Mouse (Mus musculus) ES-Bruce4 (cell line): Measurements from ENCODE around the gene Il20. TPM values are rescaled to one million over a fixed set of nuclear protein-coding genes. Genes with fewer than 3 reads are reported as not detected.

ENCODE experiments used
- H3K27ac ChIP-seq: 2 replicates; pipeline ENCODE4 v1.5.1; 2012; ENCODE audit warnings: low read length, inconsistent platforms; ENCODE audit not compliant: insufficient read depth
- H3K27me3 ChIP-seq: 2 replicates; pipeline ENCODE4 v1.6.1; 2012; ENCODE audit warnings: mild to moderate bottlenecking, low read length, inconsistent platforms; ENCODE audit not compliant: control insufficient read depth, poor library complexity, insufficient read depth, severe bottlenecking
- H3K36me3 ChIP-seq: 2 replicates; pipeline ENCODE4 v1.6.1; 2012; ENCODE audit warnings: inconsistent platforms, mild to moderate bottlenecking, low read length, moderate library complexity; ENCODE audit not compliant: control insufficient read depth, poor library complexity, insufficient read depth, severe bottlenecking
- H3K4me1 ChIP-seq: one replicate; pipeline ENCODE4 v1.8.1; 2011; ENCODE audit warnings: low read length; ENCODE audit not compliant: control insufficient read depth, insufficient read depth
- H3K4me3 ChIP-seq: 2 replicates; pipeline ENCODE4 v1.5.1; 2011; ENCODE audit warnings: low read depth, mild to moderate bottlenecking, low read length
- H3K9ac ChIP-seq: 2 replicates; pipeline ENCODE4 v1.6.1; 2012; ENCODE audit warnings: low read depth, mild to moderate bottlenecking, inconsistent platforms; ENCODE audit not compliant: poor library complexity, severe bottlenecking
- H3K9me3 ChIP-seq: replicated peaks from 2 replicates; pipeline ENCODE4 v1.6.1; 2012; ENCODE audit warnings: mild to moderate bottlenecking, low read length, inconsistent platforms; ENCODE audit not compliant: control insufficient read depth, poor library complexity, insufficient read depth, severe bottlenecking
- CTCF ChIP-seq: IDR thresholded peaks from one replicate; pipeline ENCODE4 v1.8.1; 2011; ENCODE audit warnings: low read depth, low read length
- EP300 ChIP-seq: IDR thresholded peaks from 2 replicates; pipeline ENCODE4 v1.6.1; 2011; ENCODE audit warnings: low read depth, low read length; ENCODE audit not compliant: insufficient read depth
- POLR2A ChIP-seq: IDR thresholded peaks from one replicate; pipeline ENCODE4 v1.8.1; 2011; ENCODE audit warnings: low read length; ENCODE audit not compliant: insufficient read depth
- polyA plus RNA-seq: library from polyadenylated mRNA; stranded (reverse); fragments of >200 nt; gene quantifications from 2 replicates; pipeline ENCODE4 v1.2.4, GENCODE M21; 2011; ENCODE audit warnings: low read depth; ENCODE audit not compliant: missing spikeins, insufficient read depth, insufficient read length

Il20 gene
- polyA plus RNA-seq, 1 experiment: not detected

DNA sequence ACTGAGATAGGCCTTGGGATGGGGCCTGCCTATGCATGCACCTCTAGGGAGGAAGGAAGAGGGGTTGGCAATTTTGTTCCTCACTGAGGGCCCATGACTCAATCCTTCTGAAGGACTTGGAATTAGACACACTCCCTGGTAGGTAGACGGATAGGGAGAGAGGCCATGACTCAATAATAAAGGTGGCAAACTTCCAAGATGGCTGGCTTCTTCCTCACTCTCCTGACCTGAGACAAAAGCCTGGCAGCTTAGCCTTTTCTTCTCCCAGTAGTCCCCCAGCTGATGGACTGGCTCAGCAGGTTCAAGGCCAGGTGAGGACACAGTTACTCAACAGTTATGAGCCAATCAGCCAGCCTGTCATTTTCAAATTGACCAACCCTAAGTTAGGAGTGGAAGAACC is 18.8 kb downstream of the Il20 start:
- no peaks in the 10 kb centered on the region for H3K27me3 ChIP-seq
- H3K9ac ChIP-seq: no peak overlapping the region
- no peak overlapping the region for H3K27ac ChIP-seq
- H3K36me3 ChIP-seq: no peaks in the 10 kb centered on the region
- TF ChIP-seq CTCF (no peak), EP300 (no peak), POLR2A (no peak)
- no peak overlapping the region for H3K4me3 ChIP-seq
- no peaks in the 10 kb centered on the region for H3K9me3 ChIP-seq
- no peaks in the 10 kb centered on the region for H3K4me1 ChIP-seq

DNA sequence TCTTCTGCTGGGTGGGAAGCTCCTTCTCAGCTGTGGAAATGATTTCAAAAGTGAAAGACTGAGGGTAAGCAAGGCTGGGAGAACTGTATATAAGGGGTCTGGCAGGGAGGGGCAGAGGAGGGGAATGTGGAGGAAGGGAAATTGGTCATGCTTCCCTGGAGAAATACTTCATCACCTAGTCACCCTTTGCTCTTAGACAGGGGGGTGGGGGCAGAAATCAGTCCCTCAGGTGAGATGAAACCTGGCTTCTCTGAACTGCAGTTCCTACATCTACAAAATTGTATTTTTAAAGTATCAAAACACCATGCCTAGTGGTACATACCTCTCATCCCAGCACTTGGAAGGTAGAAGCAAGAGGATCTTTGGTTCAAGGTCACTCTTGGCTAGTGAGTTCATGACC is 23.9 kb downstream of the Il20 start, which contains the start of gene Il24:
Il24 (minus strand) TSS at position 101 of the 400 bp plus-strand sequence.
- Histone ChIP-seq H3K27me3 (no peaks in the 10 kb centered on the region), H3K27ac (no peak within 1 kb of the TSS), H3K9ac (no peak within 1 kb of the TSS), H3K36me3 (no peaks in the 10 kb centered on the region), H3K9me3 (no peaks in the 10 kb centered on the region), H3K4me1 (no peaks in the 10 kb centered on the region), H3K4me3 (no peak within 1 kb of the TSS)
- no peak for TF ChIP-seq POLR2A
- no peak for TF ChIP-seq CTCF
- no peak for TF ChIP-seq EP300

DNA sequence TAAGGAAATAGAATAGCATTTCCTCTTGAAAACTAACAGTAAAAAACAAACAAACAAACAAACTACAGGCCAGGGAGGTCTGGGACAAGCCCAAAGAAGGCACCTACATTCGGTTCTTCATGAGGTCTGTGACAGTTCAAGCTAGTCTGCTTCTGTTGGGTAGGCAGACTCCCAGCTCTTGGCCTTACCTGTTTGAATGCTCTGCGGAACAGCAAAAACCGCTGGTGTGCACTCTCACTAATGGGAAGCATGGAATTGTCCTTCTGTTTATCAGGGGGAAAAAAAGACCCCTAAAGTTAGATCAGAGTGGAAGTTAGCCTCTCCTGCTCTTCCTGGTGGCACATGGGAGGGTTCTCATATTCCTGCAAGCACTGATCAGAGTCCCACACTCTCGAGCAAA is 28.1 kb downstream of the Il20 start:
- H3K9ac ChIP-seq: no peak overlapping the region
- no peaks in the 10 kb centered on the region for H3K4me1 ChIP-seq
- H3K27me3 ChIP-seq: peaks cover 5% of the 10 kb centered on the region; the same call in 1 of the 2 replicates
- H3K36me3 ChIP-seq: no peaks in the 10 kb centered on the region
- no peak overlapping the region for H3K4me3 ChIP-seq
- TF ChIP-seq CTCF (no peak), EP300 (no peak), POLR2A (no peak)
- H3K27ac ChIP-seq: no peak overlapping the region
- no peaks in the 10 kb centered on the region for H3K9me3 ChIP-seq

DNA sequence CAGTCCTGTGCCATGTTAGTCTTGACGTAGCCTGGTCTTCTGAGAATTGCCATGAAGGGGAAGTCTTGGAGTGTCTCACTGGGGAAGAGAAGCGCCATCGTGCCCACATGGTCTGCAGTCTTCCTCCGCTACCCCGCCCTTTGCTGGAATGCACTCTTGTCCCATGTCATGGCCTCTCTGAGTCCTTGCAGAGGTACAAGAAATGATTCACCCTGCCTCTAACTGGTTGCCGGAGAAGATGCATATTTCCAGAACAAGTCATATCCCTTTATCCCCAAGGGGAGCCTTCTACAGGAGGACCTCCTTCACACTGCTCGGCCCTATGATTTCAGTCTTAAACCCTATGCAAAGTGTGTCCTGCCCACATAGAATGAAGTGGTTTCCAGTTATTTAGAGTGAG is 31.3 kb downstream of the Il20 start:
- TF ChIP-seq POLR2A (no peak), EP300 (no peak), CTCF (no peak)
- Histone ChIP-seq H3K9ac (no peak overlapping the region), H3K27me3 (peaks cover 5% of the 10 kb centered on the region), H3K9me3 (no peaks in the 10 kb centered on the region), H3K36me3 (no peaks in the 10 kb centered on the region), H3K27ac (no peak overlapping the region), H3K4me1 (no peaks in the 10 kb centered on the region), H3K4me3 (no peak overlapping the region)

DNA sequence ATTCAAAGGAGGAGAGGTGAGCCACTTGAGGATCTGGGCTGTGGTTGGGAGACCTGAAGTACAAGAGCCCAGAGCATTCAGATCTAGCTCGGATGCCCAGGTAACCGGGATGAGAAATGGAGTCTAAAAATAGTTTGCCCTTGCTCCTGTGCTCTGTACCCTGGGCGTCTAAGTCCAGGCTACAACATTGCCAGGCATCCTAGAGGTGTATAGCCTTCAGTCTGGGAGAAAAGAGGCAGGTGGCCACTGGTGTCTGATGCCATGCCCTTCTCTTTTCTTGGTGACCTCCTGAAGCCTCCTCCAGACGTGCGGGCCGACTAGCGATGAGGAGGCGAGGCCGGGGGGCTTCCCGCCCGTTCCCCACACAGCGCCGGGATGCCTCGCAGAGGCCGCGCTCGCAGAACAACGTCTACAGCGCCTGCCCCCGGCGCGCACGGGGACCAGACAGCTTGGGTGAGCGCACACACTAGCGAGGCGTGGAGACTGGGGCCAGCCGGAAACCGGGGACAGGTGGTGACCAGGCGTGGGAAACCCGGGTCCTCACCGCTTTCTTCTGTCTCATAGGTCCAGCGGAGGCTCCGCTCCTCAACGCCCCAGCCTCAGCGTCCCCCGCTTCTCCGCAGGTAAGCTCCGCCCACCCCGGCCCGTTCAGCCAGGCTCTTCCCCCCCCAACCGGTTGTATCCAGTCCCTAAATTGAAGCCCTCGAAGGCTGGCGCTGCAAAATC is 33.2 kb downstream of the Il20 start:
- Histone ChIP-seq H3K27me3 (peaks cover 5% of the 10 kb centered on the region), H3K27ac (no peak overlapping the region), H3K4me1 (no peaks in the 10 kb centered on the region), H3K4me3 (peak overlapping the region; percentile 54), H3K9ac (peak overlapping the region; percentile 17; the same call in 1 of the 2 replicates), H3K9me3 (no peaks in the 10 kb centered on the region), H3K36me3 (no peaks in the 10 kb centered on the region)
- TF ChIP-seq CTCF (no peak), POLR2A (no peak), EP300 (no peak)

DNA sequence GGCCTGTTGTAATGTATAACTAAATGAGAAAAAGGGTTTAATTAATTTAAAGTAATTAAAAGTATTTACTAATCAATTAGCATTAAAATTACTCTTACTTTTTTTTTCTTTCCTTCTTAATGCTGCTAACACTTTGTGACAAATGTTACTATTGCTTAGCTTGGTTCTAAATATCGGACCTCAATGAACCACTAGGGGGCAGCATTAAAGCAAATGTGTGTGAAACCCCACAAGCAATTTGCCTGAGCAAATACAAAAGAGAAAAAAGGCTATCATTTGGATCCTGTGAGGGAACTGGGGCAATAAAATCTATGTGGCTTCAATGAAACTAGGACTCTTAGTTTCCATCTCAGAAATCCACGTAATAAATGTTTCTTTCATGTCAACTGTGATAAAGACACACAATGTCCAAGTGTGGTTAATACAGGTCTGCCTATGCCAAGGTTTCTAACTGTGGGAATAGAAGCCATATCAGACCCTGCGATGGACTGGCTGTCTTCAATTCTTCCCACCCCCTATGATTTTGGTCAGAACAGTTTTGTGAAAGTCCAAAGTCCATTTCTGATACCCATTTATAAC is 34.2 kb downstream of the Il20 start:
- Histone ChIP-seq H3K36me3 (no peaks in the 10 kb centered on the region), H3K27ac (no peak overlapping the region), H3K9ac (no peak overlapping the region), H3K9me3 (no peaks in the 10 kb centered on the region), H3K4me1 (no peaks in the 10 kb centered on the region), H3K27me3 (peaks cover 5% of the 10 kb centered on the region), H3K4me3 (no peak overlapping the region)
- no peak for TF ChIP-seq CTCF
- no peak for TF ChIP-seq EP300
- no peak for TF ChIP-seq POLR2A
